Mouse (Mus musculus): ENCODE measurements around the gene Nfx1.

GRCm38 (mm10) chr4:40969781-40970591 is 720 bp upstream of the Nfx1 start:
- TF ChIP-seq POLR2A (IDR thresholded peaks at IDR 0.05; ENCODE audit: insufficient read depth, low read length) (no peak), EP300 (IDR thresholded peaks at IDR 0.05; ENCODE audit: insufficient read depth, low read depth, low read length) (no peak), CTCF (IDR thresholded peaks at IDR 0.05; ENCODE audit: low read depth, low read length) (no peak)

All from ES-Bruce4 (cell line).